Mouse (Mus musculus) retina, postnatal 7 days (tissue): ENCODE data around the gene Ssmem1.

Experiments
- DNase-seq: peaks from one replicate; pipeline ENCODE4 v3.0.0-alpha.2; 2012; ENCODE audit warnings: low read depth, low spot score

Ssmem1 gene

DNA sequence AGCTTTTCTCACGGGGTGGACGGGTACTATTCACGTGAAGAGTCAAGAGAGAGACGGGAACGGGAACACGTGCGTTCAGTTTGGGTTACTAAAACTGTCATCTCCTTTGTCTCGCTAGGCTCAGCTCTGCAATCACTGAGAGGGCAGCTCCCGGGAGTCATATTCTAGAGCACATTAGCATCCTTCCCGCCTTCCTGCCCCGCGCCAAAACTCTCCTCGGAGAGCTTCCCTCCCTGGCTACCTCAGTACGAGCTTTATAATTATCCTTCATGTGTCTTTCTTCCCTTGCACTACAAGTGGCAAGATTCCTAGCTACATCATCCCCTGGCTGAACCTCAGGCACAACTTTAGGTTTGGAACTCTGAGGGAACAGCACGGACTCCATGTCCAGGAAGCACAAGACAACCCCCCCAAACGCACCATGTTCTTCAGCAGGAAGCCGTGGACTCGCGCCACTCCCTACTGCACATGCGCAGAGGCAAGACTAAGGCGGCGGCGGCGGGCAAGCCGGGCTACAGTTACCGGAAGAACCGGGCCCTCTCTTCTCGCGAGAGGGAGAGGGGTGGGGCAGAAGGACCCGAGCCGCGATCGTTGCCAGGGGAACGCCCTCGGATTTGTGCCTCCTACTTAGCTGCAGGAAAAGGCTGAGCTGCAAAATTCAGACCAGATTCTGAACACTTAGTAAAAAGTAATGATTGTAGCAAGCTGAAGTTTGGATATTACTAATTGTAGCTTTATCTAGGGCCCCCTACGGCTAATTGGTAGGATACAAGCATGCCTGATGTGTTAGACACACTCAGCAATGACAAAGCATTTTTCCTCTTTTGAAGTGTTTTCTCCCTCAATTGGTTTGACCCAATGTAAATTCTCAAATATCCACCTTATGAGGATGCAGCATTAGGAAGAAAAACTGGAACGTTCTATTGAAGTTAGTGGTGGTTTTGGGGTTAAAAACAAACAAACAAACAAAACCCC lies at the start of gene Ssmem1, which contains the start of gene Tmem209:
Ssmem1 (plus strand) TSS at position 585 of the 975 bp plus-strand sequence.
Tmem209 (minus strand) TSS at position 519 of the 975 bp plus-strand sequence.
- DNase-seq, result peak; percentile 97

DNA sequence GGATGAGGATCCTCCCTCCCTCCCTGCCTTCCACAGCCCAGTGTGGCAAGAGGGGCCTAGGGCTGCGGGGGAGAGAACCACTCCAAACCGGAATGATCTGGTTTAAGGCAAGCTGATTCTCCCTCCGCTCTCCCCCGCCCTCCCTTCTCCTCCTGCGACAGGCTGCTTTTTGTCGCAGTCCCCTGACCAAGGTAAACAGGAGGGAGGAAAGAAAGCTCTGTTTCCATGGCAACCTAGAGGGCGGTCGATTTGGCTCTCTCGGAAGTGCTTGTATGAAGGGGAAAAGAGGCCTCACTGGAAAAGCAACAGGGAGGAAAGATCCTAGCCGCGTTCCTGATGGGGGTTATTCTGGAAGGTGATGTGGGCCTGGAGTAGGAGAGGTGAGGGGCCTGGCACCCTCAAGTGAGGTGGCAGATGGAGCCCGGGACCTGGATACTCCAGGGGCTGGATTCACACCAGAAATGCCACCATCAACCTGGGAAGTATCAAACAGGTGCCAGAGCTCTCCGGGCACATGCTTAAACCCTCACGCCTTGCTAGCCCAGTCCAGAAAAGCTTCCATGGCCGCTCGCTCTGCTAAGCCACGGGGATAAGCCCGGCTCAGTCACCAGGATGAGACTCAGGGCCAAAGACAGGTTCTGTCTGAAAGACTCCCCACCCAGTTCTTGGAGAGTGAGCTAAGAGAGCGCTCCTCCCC lies 48.8 kb upstream of the Ssmem1 start:
- peak; percentile 52 for DNase-seq

DNA sequence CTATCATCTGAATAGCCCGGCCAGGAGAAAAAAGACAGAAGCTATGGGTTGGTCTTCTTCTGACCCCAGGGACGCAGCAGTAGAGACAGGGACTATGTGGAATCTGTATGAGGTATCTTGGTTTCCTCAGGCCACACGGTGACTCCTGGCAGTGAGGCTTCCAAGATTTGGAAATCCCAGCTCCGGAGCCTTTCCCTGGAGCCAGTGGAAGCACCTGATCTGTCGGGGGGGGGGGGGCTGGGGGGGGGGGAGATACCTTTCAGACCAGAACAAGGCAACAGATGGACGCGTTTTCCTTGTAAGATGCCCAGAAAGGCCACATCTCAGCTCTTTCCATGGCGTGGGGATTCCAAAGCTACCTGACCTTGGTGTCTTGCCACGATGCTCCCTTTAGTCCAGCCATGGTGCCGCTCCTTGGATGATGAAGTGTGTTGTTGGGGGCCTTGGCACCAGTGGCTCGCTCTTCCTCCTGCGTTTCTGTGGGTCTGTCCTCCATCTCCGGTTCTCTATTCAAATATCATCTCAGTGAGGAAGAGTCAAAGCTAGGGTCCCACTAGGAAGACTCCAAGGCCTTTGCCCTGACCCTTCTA lies 47.8 kb upstream of the Ssmem1 start:
- DNase-seq, result no peak

DNA sequence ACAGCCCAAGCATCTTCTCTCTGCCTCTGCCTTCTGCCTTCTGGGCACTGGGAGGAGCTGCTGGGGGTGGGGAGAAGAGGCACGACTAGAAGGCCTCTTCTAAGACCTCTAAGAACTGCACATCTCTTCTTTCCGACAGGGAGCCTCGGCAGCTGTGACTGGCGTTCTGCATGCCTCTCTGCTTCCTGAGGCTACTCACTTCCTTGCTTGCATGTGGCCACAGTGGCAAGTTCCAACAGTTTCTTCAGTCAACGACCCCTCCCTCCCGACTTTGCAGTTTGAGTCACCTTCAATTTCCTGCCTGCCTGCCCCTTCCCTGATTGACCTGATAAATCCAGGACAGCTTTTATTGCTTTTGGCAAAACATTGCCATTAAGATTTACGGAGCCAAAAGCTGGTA lies 46.8 kb upstream of the Ssmem1 start:
- no peak for DNase-seq

DNA sequence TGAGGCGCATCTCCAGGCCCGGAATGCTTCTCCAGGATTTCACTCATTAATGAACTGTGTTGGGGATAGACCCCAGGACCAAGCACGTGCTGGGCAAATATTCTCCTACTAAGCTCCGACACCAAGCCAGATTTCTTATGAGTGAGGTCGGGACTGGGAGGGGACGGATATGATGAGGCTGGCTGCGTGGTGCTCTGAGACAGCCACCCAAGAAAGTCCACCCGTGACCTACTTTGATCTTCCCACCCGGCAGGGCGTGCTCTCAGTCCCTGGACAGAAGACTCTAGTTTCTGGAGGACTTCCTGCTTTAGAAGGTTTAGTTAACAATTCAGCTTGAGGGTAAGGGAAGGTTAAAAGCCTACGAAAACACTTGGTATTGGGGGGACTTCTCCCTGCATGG lies 44.1 kb upstream of the Ssmem1 start:
- no peak for DNase-seq

DNA sequence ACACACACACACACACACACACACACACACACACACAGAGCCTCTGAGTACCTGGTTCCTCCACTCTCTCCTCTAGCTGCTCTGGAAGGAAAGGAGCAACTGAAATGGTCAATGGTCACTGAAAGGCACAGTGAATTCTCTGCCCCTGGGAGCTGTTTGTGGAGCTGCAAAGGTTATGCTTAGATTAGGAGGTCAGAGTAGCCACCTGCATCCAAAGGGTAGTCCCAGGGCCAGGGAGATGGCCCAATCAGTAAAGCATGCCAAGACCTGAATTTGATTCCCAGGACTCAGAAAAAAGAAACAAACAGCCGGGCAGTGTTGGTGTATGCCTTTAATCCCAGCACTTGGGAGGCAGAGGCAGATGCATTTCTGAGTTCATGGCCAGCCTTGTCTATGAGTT lies 41.6 kb upstream of the Ssmem1 start:
- DNase-seq, result no peak

DNA sequence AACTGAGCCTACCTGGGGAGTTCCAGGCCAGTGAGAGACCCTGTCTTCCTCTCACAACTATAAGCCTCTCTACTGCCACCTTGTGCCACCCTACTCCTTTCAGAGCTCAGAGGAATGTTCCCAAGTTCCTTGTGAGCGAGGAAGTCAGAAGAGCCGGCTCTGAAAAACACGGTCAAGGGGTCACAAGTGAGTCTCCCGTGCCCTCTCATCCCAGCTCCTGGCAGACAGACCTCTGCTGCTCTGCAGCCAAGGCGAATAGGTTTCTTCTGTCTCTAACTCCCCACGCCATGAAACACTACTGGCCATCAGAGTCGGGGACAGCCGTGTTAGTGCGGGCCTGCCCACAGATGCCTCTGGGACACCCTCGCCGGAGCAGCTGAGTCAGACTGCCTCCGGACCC lies 41.0 kb upstream of the Ssmem1 start:
- DNase-seq, result peak; percentile 31

DNA sequence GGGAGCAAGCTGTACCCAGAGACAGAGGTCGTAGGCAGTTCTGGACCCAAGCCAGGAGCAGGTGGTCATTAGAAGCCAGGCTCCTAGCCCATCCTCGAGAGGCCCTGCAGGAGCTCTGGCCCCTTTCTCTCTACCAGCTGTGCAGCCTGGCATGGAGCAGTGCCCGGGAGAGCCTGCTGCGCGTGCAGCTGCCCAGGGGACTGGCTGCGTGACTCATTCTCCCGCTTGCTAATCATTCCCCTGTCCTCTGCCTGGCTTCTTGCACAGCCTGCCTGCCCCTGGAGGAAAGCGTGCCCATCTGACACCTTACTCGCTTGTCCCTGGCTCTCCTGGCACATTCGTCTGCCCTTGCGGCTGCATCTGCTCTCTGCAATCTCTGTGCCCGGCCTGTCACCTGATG lies 40.3 kb upstream of the Ssmem1 start:
- DNase-seq, result no peak

DNA sequence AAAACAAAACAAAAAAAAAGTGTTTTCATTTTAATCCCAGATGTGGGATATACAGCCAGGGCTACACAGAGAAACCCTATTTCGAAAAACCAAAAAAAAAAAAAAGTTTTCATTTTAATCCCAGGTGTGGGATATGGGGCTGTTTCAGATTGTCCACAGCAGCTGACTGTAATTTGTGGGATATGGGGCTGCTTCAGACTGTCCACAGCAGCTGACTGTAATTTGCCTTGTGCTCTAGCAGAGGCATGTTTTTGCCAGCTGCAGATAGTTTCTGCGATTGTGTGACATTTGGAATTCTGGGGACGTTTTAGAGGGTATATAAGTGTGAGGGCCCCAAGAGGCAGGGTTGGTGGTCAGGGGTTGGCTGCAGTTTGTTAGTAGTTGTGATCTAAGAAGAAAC lies 37.9 kb upstream of the Ssmem1 start:
- DNase-seq, result no peak

DNA sequence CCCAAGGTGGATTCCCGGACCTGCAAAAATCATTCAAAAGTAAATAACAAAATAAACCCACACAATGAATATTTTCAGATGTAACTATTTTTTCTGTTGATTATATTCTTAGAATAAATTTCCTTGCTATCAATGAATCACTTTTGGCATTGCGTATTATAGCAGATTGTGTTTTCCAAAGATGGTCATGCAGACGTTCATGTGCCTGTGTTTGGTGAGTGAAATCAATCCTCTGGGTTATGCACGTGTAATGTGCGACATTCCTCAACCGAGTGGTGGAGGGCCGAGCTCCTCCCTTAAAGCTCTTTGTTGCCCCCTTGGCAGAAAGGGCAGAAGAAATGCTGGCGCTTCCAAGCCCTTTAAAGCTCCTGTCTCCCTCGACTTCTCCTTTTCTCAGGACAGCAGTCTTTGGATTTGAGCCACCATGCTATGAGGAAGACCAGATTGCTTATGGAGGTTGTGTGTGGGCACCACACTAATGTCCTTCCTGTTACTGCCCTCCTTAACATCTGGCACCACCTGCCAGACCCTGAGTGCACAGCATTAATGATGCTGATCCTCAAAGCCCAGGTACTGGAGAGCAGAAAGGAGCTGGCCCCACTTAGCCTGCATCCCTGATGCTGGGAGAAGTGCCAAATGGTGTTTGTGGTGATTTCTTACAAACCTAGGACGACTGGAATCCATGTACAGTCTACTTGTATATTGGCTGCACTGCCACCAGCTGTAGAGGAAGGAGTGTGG lies 33.5 kb upstream of the Ssmem1 start:
- DNase-seq, result no peak

DNA sequence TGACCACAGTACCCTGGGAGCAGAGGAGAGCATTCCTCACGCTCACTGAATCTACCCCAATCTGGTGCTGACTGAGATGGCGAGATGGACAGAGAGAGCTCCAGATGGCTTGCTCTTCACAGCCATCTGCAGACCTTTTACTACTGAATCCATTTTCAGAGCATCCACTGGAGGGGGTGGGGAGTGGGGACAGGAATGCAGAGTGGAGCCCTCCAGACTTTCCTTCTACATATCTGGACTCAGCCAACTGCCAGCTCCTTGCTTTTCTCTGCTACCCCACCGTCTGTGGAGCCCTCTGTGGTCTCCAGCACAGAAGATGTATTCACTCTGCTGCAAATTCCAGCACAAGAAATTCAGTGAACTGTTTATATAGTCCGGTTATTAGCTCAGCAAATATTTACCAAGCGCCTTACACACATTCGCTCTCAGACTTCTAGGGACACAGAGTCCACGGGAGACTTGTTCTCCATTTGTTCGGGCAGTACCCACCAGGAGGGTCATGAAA lies 32.4 kb upstream of the Ssmem1 start:
- no peak for DNase-seq

DNA sequence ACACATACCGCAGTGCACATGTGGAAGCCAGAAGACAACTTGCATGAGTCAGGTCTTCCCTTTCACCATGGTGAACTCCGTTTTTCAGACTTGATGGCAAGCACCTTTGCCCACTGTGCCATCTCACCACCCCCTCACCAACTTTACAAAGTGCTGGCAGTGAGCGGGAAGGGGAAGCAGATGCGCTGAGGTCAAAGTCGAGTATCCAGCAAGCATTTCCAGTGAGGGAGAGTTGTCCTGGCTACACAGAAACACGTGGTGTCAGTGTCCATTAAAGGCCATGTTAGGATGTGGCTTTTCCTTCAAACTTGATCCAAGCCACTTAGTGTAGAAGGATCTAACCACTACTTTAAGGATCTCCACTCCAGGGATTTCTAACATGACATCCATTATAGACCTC lies 31.9 kb upstream of the Ssmem1 start:
- DNase-seq, result no peak

DNA sequence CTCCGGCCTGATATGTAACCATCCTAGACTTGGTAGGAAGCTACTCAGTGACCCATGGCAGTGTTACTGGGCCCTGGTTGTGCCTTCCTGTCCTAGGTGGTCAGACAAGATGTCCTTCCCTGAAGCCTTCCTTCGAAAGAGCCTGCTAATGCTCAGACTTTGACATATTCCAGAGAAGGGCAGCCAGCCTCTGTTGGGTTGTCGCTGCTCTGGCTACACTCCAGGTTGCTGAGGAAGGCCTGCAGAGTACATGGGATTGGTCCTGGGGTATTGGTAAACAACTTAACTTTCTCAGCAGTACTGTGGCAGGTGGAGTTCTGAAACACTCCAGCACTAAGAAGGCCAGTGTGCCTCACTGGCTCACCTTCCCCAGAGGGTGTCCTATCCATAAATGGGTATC lies 30.2 kb upstream of the Ssmem1 start:
- DNase-seq, result no peak

DNA sequence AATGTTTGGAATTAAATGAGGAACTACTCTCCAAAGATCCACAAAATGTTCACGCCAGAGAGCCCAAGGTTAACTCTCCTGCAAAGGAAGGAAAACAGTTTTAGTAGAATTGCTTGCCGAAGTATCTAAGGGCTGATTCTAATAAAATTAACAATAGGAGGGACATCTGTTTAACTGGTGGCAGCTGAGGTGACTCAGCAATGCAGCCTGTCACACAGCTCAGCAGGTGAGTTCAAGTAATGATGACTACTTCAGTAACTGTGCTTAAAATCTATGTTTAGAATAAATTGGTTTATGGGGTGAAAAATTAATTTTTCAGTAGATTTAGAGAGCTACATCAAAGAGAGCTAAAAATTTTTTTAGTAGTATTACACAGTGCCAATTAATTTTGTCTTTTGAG lies 26.7 kb upstream of the Ssmem1 start:
- DNase-seq, result no peak

DNA sequence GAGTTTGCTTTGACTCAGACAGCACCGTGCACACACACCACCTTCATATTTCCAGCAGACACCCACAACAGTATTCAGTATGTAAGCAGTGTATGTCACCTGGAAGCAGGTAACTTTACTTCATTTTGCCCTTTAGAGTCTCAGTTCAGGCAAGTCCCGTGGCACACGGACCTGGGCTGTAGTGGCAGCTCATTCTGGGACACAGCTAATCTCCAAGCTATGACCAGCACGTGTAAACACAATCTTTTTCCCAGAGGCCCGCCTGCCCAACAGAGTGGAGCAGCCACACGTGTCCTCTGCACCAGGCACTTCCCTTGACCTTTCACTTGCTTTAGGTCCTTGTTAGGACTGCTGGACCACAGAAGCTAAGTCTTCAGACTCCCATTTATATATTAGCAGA lies 23.1 kb upstream of the Ssmem1 start:
- no peak for DNase-seq

DNA sequence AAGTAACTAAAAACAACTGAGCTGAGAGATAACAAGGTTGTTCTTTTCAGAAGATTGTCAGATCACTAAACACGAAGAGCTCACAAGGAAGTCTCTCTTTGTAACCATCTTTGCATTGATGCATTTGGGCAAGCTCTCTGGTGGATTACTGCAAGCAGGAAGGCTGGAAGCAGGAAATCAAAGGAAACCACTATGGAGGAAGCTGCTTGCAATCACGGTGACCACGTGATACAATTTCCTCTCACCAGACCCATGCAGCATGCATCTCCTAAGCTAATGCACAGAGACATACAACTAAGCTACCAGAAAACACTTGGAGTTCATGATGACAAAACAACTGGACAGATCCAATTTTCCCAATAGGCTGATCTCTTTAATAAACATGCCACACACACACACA lies 10.6 kb upstream of the Ssmem1 start:
- DNase-seq, result no peak

DNA sequence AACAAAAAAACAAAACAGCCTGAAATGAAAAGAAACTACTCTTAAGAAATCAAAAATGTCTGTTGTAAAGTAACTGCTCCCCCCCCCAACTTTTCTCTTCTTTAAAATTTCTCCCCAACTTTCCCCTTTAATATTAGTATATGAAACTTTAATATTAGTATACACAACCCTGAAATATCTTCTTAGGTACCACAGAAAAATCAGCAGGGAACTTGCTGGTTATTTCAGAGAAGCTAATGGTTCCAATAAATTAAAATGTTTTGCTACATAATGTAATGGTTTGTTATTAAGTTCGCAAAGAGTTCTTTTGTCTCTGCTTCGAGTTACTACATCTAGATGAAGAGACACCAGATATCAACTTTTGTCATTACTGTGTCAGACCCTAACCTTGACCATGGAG lies 825 bp upstream of the Ssmem1 start:
- DNase-seq, result no peak

DNA sequence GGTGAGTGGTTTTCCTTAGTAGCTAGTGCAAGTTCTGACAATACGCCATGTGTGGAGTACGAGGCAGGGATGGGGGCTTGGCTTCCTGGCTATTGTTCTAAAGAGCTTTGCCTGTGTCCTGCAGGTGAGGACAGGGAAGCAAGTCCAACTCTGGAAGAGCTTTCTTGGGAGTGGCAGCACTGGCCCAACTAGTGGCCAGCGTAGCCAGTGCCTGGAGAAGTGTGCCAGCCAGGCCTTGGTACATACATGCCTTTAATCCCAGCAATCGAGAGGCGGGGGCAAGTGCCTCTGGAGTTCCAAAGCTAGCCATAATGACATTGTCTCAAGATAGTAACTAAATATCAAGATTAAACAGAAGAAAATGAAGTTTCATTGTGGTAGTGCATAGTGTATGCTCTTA lies 642 bp downstream of the Ssmem1 start:
- no peak for DNase-seq

DNA sequence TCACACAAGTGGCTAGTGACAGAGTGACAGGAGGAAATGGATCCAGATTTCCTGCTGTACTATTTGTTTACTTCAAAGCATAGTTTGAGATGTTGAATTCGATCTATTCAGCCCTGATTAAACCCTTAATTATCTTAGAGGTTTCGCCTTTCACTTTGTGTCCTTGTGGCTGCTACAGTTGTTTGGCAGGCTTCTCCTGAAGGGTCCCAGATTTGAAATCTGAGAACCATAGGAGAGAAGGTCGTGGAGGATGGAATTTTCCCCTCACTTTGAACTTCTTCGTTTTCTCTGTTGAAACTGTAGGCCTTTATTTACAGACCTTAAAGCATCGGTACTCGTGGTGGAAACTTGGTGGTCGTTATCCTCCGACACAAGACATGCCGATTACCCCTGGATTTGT lies 4.6 kb downstream of the Ssmem1 start:
- DNase-seq, result no peak

DNA sequence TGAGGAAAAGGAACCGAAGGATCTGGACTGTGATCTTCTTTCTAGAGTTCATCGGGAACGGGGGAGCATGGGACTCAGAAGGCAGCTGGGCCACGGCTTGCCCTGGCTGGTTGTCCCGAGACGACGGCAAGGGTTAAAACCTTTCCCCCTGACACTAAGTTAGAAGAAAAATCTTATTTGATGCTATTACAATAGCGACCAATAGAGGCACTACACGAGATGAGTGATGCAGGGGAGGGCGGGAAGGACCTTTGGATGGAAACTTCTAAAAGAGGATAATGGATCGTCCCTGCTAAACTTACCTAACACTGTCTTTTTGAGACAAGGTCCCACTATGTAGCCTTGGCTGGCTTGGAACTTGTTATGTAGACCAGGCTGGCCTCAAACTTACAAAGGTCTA lies 10.8 kb downstream of the Ssmem1 start:
- DNase-seq, result no peak

DNA sequence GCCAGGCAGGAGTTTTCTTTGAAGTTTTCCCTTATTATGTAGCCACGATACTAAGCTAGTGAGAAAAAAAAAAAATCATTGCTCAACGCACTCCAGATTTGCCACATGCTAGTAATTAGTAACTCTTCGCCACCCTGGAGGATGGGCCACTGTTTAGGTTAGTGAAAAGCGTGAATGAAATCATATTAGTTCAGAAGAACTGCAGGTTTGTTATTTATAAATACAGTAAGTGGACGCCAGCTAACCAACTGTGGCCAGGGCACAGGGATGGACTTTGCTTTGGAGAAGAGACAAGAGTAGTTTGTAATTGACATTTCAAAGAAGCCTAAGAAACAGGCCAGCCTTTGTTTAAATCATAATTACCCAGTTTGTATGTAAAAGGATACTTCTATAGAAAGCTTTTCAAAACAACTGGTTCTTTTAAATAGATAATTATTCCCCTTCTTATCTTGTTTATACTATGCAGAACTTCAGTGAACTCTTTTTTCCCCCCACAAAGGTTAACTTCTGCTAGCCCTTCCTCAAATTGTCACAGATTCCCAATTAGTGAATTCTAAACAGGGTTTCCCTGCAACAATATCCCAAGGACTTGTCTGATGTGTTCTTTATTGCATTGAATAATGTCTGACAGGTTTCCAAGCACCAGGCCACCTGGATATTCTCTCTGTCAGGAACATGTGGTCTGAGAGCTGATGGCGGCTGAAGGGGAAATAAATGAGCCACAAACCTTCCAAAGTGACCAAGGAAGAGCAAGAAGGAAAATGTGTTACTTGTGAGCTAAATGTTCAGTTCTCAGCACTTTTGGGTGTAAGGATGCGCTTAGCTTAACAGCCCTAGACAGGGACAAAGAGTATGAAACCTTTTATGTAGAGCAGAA lies 16.0 kb downstream of the Ssmem1 start:
- no peak for DNase-seq
